Mouse (Mus musculus) gastrocnemius, adult 18-20 months (tissue): ENCODE data around the gene Scgb1a1. TPM values are rescaled to one million over a fixed set of nuclear protein-coding genes. Genes with fewer than 3 reads are reported as not detected.
"Not testable (repeated sequence)": the region's sequence is repeated elsewhere in the genome, so short reads cannot be mapped to it uniquely, and the experiment has no call there.

Experiments
- DNase-seq: peaks from one replicate; pipeline ENCODE4 v3.0.0; 2021; ENCODE audit warnings: low spot score
- long read RNA-seq, 2 experiments: library from polyadenylated mRNA; stranded (forward); transcript quantifications; one replicate each; pipeline ENCODE4 v2.0.0; 2021
- total RNA-seq, 2 experiments: library from RNA; stranded (reverse); gene quantifications; 2 replicates each; pipeline ENCODE4 v1.2.3; 2021

Gene Scgb1a1
- total RNA-seq: not detected
- long read RNA-seq, experiment 1: 0 reads
- long read RNA-seq, experiment 2: 0 reads

DNA sequence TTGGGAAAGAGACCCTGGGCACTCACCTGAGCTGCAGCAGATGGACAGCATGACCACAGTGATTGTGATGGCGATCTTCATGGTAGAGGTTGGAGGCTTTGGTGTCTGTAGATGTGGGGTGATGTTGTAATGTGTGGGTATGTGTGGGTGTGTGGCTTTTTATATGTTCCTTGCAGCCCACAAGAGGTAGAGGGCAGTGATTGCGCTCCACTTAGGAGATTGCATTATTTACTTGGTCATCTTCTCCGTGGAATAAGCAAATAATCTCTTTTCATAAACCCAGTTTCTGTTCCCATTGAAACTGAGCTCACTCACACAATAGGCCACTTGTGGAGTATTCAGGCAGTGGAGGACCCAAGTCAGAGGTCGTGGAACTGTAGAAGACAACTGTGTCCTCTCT, at the start of gene Scgb1a1:
Scgb1a1 (minus strand) TSS at position 138 of the 400 bp plus-strand sequence.
- DNase-seq: no peak

DNA sequence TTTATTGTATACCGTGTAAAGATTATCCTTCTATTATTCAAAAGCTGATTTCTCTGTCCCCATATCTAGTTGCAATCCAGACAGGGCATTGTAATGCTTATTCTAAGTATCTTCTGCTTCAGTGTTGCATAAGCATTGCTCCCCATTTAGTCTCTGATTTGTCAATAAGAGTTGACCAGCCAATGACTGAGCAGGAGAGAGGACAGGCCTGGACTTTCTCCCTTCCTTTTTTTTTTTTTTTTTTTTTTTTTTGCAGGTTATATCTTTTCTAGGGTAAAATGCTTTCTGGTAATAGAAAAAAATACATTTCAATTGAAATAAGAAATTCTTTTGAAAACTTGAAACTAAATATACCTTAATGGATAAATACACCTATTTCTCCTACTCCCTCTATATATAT, 49.4 kb upstream of the Scgb1a1 start:
- DNase-seq: no peak

DNA sequence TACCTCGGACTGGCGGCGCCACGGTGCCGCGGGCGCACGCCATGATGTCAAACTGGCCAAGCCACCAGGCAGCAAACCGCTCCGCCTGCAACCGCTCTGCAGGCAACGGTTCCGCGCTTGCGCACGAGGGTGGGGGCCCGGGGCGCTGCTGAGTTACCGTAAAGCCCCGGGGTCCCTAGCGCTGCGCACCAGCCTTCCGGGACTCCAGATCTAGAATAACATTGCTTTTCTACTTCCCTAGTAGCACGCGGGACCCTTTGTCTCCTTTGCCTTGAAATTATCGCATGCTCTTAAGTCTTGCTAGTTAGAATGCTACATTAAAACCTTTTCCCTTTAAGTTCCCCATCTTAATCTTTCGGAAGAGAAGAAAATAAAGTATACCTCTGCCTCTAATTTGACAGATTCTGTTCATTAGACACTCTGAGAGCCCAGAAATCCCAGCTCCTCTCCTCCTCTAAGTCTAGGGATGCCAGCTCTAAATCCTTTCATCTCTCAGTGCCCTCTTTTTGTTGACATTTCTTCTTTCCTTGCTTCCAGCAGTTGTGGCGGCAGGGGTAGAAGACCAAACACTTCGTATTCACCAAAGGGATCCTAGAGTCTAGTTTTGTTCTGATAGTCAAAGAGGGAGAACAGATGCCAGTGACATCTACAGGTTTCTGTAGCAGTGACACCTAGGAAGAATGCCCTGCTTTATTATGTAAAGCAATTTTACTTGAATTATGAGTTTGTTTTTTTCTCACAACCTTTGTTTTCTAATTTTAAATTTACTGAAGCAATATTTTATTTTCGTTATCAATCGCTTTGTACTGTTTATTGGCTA, 48.0 kb upstream of the Scgb1a1 start, which contains the start of gene Asrgl1:
Asrgl1 (minus strand) TSS at position 125 of the 820 bp plus-strand sequence.
- DNase-seq: peak; percentile 87

DNA sequence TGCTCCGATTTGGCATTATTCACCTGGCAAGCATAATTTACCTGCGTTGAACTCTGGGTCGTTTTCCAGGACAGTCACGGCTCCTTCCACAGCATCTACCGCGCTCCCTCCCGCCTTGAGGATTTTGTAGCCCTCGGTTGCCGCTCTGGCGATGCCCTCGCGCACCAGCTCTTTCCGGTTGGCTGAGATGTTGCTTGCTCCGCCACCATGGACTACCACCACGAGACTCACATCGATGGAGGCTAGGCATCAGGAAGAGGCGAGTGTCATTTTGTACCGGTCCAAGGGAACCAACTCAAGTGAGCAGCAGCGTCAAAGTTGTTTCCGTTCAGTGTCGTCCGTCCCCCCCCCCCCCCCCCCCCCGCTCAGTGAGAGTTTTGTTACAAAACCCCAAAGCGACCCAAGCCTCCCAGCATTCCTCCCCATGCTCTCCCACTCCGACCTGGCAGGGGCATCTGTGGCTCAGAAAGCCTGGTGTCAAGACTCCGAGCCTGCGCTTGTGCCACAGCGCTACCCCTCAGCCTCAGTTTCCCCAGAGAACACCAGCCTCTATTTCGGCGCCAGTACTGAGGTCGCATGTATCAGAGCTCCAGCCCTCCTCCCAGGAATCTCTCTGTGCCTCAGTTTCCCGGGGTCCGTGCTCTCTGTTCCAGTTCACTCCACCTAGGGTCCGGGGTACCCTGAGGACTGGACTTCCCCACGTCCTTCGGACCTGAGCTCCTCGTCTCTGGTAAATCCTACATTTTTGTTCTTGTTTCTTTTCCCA, 47.2 kb upstream of the Scgb1a1 start:
- DNase-seq: no peak

DNA sequence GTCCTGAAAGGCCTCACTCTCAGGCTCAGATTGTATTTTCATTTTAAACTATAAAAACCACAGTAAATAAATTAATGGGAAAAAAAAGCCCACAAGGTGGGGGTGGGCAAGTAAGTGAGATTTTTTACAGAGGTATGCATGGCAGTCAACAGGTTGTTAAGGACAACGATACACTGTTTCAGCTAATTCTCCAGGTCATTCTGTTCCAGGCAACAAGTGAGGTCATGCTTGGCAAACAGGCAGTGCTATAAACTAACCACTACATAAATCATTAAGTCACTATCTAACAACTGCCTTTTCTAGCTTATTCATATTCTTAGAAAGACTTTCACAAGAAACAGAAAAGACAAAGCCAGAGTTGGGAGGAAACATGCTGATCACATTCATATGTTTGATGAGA, 42.2 kb upstream of the Scgb1a1 start:
- peak; percentile 46 for DNase-seq

- DNase-seq: no peak
Measured at GRCm38 (mm10) chr19:9128499-9129194, 40.9 kb upstream of the Scgb1a1 start.

DNA sequence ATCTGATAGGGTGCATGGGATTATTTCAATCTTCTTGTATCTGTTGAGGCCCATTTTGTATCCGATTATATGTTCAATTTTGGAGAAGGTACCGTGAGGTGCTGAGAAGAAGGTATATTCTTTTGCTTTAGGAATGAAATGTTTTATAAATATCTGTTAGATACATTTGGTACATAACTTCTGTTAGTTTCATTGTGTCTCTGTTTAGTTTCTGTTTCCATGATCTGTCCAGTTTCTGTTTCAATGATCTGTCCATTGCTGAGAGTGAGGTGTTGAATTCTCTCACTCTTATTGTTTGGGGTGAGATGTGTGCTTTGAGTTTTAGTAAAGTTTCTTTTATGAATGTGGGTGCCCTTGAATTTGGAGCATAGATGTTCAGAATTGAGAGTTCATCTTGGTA, 36.2 kb upstream of the Scgb1a1 start:
- DNase-seq: not testable (repeated sequence)

- no peak for DNase-seq
Measured at GRCm38 (mm10) chr19:9122390-9122789, 34.6 kb upstream of the Scgb1a1 start.

DNA sequence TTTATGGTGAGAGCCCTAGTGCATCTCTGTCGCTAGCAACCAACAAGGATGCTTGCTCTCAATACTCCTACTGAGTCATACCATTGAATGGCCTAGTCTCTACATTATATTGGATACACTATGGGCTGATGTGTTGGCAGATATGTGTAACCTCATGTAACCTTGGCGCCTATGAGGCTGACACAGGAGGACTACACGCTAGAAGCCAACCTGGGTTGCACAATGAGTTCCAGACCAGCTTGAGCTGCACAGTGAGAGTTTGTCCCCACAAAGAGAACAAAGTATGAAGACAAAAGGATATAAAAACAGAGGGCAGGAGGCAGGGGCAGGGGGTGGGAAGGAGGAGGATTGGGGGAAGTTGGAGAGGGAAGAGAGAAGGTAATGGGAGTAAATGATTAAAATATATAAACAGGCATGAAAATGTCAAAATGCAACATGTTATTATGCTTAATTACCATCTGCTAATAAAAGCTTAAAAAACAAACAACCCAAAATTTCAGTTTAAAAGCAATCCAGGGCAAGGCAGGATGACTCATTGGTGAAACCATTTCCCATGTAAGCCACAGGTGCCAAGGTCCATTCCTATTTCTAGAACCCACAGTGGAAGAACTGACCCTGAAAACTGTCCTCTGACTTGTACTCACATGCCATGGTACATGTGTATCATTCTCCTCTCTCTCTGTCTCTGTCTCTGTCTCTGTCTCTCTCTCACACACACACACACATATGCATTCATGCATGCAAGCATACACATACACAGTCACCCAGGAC, 32.1 kb upstream of the Scgb1a1 start:
- no peak for DNase-seq

- DNase-seq: peak; percentile 36
Measured at GRCm38 (mm10) chr19:9117275-9117674, 29.5 kb upstream of the Scgb1a1 start.

DNA sequence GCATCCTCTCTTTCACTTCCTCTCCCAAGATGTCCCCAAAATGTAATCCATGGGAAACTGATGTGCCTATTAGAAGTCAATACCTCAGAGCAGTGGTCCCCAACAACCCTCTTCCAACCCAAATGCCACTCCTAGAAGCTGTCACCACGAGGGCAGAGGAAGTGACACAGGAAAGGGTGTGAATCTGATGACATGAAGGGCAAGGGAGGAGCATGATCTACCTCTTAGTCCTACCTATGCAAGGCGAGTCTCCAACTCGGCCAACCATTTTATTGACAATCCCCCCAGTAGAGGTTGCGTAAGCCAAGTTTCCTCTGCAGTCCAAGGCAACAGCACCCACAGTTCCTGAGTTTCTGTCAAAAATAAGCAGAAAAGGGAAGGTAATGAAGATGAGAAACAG, 28.5 kb upstream of the Scgb1a1 start:
- no peak for DNase-seq

GRCm38 (mm10) chr19:9112043-9112442, 24.3 kb upstream of the Scgb1a1 start:
- peak; percentile 82 for DNase-seq

- DNase-seq: peak; percentile 75
Measured at GRCm38 (mm10) chr19:9110182-9110869, 22.6 kb upstream of the Scgb1a1 start.

DNA sequence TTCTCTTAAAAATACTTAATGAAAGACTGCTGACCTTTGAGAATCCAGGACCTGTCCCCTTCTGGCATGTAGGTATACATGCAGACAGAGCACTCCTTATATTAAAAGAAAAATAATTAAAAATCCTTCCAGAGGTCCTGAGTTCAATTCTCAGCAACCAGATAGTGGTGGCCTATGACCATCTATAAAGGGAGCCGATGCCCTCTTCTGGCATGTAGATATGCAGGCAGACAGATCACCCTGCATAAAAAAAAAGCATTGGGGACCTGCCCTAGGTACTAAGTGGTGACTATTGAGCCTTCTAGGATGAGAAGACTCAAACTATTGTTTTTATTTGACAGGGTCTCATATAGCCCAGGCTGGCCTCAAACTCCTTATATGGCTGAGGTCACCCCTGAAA, 20.8 kb upstream of the Scgb1a1 start:
- DNase-seq: no peak

DNA sequence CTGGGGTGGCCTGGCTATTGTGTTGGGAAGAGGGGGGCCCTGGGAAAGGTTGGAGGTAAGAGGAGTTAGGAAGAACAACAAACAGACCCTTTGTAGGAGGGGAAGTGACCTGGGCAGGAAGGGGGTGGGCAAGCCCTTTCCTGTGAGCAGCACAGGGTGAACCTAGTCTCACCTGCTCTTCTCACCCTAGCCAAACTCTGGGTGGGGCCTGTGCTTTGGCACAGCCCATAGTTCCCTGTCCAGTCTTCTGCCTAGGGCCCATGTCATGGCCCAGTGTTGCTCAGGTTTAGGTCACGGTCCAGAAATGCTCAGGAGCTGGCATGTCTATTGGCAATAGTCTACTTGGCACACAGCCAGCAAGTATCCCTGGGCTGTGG, 19.6 kb upstream of the Scgb1a1 start:
- no peak for DNase-seq

DNA sequence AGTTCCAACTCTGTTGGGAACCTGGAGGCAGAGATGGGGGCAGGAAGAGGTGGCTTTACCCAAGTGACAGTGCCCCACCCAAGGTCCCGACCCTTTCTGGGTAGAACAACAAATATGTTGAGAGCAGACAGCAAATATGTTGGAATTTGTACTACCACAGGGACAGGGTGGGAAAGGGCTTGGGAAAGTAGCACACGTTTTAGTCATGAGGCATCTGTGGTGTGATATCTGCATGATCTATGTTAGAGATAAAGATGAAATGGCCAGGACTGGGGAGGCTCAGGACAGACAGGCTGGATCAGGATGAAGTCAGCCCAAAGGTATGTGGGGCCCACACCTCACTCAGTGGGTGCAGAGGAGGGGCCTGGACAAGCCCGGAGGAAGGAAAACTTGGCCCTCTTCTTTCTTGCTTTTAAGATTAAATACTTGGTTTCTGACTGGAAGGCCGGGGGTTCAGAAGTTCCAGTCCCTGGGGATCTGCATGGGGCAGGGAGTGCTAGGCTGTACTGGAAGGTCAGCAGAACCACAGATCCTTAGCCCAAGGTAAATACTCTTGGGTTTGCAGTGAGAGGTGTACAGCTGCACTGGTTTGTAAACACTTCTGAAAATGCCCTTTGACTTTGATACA, 19.1 kb upstream of the Scgb1a1 start:
- DNase-seq: peak; percentile 39

- peak; percentile 54 for DNase-seq
Measured at GRCm38 (mm10) chr19:9106096-9106495, 18.3 kb upstream of the Scgb1a1 start.

DNA sequence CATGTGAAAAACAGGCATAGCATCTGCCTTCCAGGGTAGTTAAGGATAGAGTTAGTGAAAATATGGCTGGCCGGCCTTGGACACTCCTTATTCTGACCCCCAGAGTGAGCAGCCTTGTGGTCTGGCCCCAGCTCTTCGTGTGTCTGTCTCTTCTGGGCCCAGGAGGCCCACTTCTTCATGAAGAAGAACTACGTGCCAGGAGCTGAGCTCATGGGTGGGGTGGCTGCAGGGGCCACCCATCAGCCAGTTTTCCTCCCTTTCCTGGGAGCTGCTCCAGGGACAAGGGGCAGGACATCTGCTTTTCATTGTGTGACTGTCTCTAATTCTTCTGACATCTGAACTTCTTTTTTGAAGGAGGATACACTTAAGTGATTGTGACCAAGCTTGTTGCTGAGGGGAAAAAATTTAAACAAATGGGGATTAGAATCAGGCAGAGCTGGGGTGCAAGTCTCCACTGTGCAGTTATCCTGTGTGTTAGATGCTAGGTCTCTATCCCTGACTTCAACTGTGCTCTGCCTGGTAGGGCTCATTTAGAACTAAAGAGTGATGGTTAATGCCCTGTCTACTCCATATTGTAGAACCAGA, 17.4 kb upstream of the Scgb1a1 start:
- DNase-seq: peak; percentile 74

DNA sequence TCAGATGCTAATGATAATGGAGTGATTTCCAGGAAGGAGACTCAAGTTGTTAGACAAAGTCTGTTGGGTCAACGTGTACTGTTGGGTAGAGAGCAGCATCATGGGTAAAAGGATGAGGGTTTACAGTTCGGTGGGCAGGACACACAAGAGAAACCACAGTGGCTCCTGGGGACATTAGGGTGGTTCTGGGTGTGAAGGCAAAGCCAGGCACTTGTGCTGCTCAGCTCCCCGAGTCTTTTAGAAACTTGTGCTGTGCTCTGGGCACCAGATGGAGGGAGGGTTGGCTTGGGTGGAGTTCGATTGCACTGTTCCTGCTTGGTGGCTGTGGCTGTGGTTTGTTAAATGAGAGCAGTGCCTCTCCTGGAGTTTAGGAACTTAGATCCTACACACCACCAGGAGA, 16.2 kb upstream of the Scgb1a1 start:
- no peak for DNase-seq

DNA sequence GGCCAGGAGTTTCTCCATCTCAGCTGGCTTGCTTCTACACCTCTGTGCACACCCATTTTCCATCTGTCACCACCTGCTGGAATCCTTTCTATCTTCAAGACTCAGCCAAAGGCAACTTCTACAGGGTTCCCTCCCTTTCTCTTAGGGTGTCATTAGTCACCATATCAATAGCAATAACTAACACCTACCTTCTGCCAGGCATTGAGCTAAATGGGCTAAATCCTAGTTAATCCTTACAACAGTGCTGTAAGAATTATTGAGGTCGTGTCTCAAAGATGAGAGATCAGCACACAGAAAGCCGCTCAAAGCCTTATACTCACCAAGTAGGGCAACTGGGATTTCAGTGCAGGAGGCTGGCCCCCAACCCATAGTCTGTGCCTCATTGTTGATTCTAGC, 13.3 kb upstream of the Scgb1a1 start:
- DNase-seq: no peak
